Mouse (Mus musculus) forebrain, embryonic 12.5 days (tissue): Measurements from ENCODE around the gene Cyp27b1. TPM values are rescaled to one million over a fixed set of nuclear protein-coding genes. Genes with fewer than 3 reads are reported as not detected.
"Not testable (repeated sequence)": the region's sequence is repeated elsewhere in the genome, so short reads cannot be mapped to it uniquely, and the experiment has no call there.

Source experiments
- ATAC-seq: fragments of 200-750 bp; cut with Nextera tagmentation; 2 replicates; pipeline ENCODE4 v1.8.0; 2017; ENCODE audit warnings: moderate TSS enrichment; ENCODE audit not compliant: low FRiP score
- H3K27ac ChIP-seq: fragments of 300-500 bp; sonication (generic); 2 replicates; pipeline ENCODE4 v1.5.1; 2016; ENCODE audit warnings: mild to moderate bottlenecking
- H3K27me3 ChIP-seq: fragments of 300-500 bp; sonication (generic); 2 replicates; pipeline ENCODE4 v1.6.1; 2016; ENCODE audit warnings: mild to moderate bottlenecking
- H3K36me3 ChIP-seq: fragments of 300-500 bp; sonication (generic); replicated peaks from 2 replicates; pipeline ENCODE4 v1.6.1; 2016; ENCODE audit warnings: mild to moderate bottlenecking
- H3K4me1 ChIP-seq: fragments of 300-500 bp; sonication (generic); 2 replicates; pipeline ENCODE4 v1.6.1; 2016
- H3K4me2 ChIP-seq: fragments of 300-500 bp; sonication (generic); 2 replicates; pipeline ENCODE4 v1.6.1; 2016; ENCODE audit warnings: mild to moderate bottlenecking, moderate library complexity
- H3K4me3 ChIP-seq: fragments of 300-500 bp; sonication (generic); replicated peaks from 2 replicates; pipeline ENCODE4 v1.5.1; 2016; ENCODE audit warnings: mild to moderate bottlenecking
- H3K9ac ChIP-seq: fragments of 300-500 bp; sonication (generic); 2 replicates; pipeline ENCODE4 v1.6.1; 2016; ENCODE audit warnings: mild to moderate bottlenecking
- H3K9me3 ChIP-seq: fragments of 300-500 bp; sonication (generic); 2 replicates; pipeline ENCODE4 v1.6.1; 2016
- WGBS: fragments of 180-500 bp; shearing (Covaris S2); methylation state at CpG from one replicate; pipeline ENCODE4 v1.1.7; 2016; 5-methylcytosine and 5-hydroxymethylcytosine counted together
- polyA plus RNA-seq: library from polyadenylated mRNA; unstranded; fragments of >200 nt; fragmentation: Nextera tagmentation; extraction: Ambion mirVana; gene quantifications from 2 replicates; pipeline ENCODE4 v1.2.1, GENCODE M21; 2016

Cyp27b1 gene
- polyA plus RNA-seq, 1 experiment from 2014 or later = 0.10 TPM

DNA sequence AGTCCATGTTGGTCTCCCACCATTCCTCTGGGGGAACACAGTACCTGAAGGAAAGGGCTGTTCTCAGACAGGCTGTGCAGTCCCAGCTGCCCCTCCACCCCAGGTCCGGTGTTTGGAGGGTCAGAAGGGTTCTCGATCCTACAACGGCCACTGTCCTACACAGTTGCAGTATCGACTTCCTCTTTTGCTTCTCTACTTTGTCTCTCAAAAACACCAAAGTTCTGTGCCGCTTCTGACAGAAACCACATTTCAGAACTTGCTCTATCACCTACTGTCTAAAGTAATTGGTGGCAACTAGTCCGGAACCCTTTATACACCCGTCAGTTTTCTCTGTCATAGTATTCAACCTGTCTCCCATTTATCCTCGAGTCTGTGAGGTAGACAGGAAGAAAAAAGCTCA is 7.4 kb downstream of the Cyp27b1 start:
- 94% methylated on average over 8 of the region's 8 CpGs for WGBS
- no peak for ATAC-seq
- H3K9ac ChIP-seq = no peak overlapping the region
- peaks cover 42% of the 10 kb centered on the region for H3K36me3 ChIP-seq
- H3K4me1 ChIP-seq = peaks cover 26% of the 10 kb centered on the region
- no peaks in the 10 kb centered on the region for H3K9me3 ChIP-seq
- H3K27ac ChIP-seq = no peak overlapping the region
- no peak overlapping the region for H3K4me3 ChIP-seq
- H3K27me3 ChIP-seq = peaks cover 20% of the 10 kb centered on the region
- no peak overlapping the region for H3K4me2 ChIP-seq

DNA sequence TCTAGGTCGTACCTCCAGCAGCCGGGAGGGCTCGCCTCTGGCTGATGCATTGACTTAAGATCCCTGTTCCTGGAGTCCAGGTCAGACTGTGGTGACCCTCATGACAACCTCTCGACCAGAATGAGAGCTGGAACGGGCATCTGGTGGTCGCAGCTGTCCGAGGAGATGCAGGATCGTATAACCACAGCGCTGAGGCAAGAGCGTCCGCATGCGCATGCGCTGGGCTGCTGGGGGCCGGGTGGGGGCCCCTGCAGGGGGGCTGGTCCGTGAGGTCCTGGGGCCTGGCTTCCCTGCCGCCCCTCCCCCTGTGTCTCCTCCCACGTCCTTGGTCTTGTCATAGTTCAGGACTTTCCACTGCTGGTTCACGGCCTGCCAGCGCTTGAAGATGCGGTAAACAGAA is 8.4 kb downstream of the Cyp27b1 start:
- H3K27me3 ChIP-seq = peaks cover 9% of the 10 kb centered on the region

DNA sequence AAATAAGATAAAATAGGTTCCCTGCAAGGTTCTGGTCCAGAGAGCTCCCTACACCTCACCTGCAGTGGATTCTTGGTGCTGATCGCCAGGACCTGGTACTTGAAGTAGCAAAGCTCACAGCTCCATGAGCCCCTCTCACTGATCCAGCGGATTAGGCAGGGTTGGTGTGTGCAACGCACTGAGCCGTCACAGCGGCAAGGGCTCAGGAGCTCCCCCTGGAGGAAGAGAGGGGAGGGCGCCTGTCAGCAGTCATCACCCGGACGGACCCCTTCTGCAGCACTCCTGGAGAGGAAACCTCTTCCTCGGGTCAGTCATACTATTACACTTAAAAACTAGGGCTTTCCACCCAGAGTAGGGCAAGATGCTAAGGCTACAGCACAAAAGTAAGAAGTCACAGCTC is 10.1 kb downstream of the Cyp27b1 start:
- Histone ChIP-seq H3K36me3 (peaks cover 42% of the 10 kb centered on the region), H3K27me3 (no peaks in the 10 kb centered on the region; the same call in 1 of the 2 replicates), H3K27ac (no peak overlapping the region), H3K4me3 (peak overlapping the region; percentile 99), H3K9me3 (no peaks in the 10 kb centered on the region), H3K4me1 (peaks cover 45% of the 10 kb centered on the region), H3K9ac (peak overlapping the region; percentile 98; the same call in 1 of the 2 replicates), H3K4me2 (peak overlapping the region; percentile 96)
- peak; percentile 28 for ATAC-seq
- under 1% methylated on average over 9 of the region's 9 CpGs for WGBS

More for the DNA sequence above, 8.4 kb downstream of the Cyp27b1 start:
- Histone ChIP-seq H3K4me1 (peaks cover 35% of the 10 kb centered on the region), H3K4me3 (no peak overlapping the region), H3K4me2 (no peak overlapping the region), H3K36me3 (peaks cover 42% of the 10 kb centered on the region), H3K27ac (no peak overlapping the region), H3K9ac (no peak overlapping the region), H3K9me3 (no peaks in the 10 kb centered on the region)
- WGBS = 93% methylated on average over 20 of the region's 20 CpGs
- no peak for ATAC-seq

DNA sequence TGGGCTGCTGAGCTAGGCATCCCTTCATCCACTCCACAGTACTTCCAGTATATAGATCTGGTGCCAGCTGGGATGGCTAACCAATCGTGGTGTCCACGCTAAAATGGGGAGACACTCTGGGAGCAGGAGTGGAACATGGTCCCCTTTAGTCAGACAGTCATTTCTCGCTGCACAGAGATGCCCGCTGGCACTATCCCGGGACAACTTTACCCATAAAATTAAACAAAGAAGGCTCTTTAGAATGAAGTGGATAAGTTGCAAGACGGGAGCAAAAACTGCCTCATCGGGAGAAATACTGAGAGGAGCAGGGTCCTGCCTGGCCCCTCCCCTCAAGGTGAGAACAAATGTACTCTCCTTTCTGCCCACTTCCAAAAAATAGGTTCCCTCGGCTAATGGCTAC is 10.7 kb downstream of the Cyp27b1 start:
- H3K27me3 ChIP-seq = no peaks in the 10 kb centered on the region; the same call in 1 of the 2 replicates
- peaks cover 39% of the 10 kb centered on the region for H3K36me3 ChIP-seq
- WGBS = 5% methylated on average over 8 of the region's 8 CpGs
- H3K9me3 ChIP-seq = no peaks in the 10 kb centered on the region
- H3K4me1 ChIP-seq = peaks cover 45% of the 10 kb centered on the region
- ATAC-seq = no peak
- peak overlapping the region; percentile 96 for H3K4me2 ChIP-seq
- H3K9ac ChIP-seq = peak overlapping the region; percentile 98
- peak overlapping the region; percentile 27; the same call in 1 of the 2 replicates for H3K27ac ChIP-seq
- H3K4me3 ChIP-seq = peak overlapping the region; percentile 99

DNA sequence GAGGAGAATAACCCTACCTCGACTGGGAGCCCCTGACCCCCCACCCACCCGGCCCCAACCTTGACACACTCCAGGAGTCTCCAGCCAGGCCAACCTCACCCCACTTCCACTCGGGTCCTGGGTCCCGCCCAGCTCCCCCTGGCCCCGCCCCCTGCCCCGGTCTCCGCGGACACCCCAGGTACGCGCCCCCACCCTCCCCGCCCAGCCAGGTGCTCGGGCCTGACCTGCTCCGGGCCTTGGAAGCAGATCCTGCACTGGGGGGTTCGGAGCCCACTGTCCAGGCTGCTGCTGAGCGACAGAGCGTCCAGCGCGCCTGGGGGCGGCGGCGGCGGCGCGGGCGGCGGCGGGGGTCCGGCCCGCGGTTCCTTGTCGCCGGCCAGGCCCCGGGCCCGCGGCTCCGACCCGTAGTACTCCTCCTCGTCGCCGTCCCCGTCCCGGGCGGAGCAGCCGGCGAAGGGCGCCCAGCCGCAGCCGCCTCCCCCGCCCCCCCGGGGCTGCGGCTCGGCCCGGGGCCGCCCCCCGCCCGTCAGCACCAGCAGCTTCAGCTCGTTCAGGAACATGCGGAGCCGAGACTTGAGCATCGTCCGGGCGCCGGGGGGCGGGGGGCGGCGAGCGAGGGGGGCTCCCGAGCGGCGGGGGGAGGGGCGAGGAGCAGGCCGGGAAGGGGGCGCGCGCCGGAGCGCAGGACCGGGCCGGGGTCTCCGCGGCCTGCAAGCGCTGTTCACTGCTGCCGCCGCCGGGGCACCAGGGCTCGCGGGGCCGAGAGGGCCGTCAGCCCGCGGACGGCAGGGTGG is 11.3 kb downstream of the Cyp27b1 start:
- Histone ChIP-seq H3K27me3 (no peaks in the 10 kb centered on the region; the same call in 1 of the 2 replicates), H3K4me1 (peaks cover 45% of the 10 kb centered on the region), H3K27ac (peak overlapping the region; percentile 97), H3K36me3 (peaks cover 32% of the 10 kb centered on the region), H3K9ac (peak overlapping the region; percentile 98), H3K4me3 (peak overlapping the region; percentile 99), H3K9me3 (no peaks in the 10 kb centered on the region), H3K4me2 (peak overlapping the region; percentile 96)
- under 1% methylated on average over 61 of the region's 92 CpGs for WGBS
- peak; percentile 15 for ATAC-seq

DNA sequence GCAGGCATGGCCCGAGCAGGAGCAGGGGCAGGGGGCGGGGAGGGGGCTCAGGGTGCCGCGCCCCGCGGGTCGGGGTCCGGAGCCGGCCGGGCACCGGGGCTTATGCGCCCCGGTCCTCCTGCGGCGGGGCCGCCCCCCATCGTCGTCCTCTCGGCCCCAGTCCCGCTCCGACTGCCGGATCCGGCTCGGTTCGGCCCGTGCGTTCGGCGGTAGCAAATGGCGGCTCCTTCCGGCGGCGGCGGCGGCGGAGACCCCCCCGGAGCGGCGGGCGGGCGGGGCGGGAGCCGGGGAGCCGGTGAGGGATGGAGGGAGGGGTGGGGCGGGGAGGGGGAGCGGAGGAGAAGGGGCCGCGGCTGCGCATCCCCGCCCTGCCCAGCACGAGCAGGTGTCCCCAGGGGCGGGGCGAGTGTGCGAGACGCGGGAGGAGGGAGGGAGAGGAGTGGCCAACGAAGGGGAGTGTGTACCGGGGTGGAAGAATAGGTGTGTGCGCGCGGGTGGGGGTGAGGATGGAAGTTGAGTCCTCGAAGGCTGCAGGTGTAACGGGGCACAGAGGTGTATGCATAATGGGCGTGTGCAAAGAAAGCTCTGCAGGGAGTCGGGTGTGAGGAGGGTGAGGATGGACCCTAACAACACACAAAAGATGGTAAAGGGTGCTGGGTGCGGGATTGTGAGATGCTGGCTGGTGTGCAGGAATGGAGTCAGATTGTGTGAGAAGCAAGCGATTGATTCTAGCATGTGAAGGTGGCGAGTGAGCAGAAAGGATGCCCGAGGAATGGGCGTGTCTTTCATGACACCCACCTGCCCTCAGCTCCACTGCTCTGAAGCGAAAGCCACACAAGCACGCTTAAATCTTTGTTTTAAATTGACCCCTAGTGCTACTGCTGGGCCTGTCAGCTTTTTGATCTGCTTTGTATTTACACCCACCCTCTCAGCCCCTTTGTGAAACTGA is 12.2 kb downstream of the Cyp27b1 start, which contains the start of gene March9:
March9 (minus strand) TSS at position 217 of the 949 bp plus-strand sequence.
- Histone ChIP-seq H3K27me3 (no peaks in the 10 kb centered on the region; the same call in 1 of the 2 replicates), H3K4me2 (peak within 1 kb of the TSS; percentile 96), H3K36me3 (peaks cover 32% of the 10 kb centered on the region), H3K4me1 (peaks cover 52% of the 10 kb centered on the region), H3K27ac (peak within 1 kb of the TSS; percentile 97), H3K9ac (peak within 1 kb of the TSS; percentile 98), H3K9me3 (no peaks in the 10 kb centered on the region), H3K4me3 (peak within 1 kb of the TSS; percentile 99)
- peak; percentile 54 for ATAC-seq
- WGBS = under 1% methylated on average over 67 of the region's 72 CpGs

DNA sequence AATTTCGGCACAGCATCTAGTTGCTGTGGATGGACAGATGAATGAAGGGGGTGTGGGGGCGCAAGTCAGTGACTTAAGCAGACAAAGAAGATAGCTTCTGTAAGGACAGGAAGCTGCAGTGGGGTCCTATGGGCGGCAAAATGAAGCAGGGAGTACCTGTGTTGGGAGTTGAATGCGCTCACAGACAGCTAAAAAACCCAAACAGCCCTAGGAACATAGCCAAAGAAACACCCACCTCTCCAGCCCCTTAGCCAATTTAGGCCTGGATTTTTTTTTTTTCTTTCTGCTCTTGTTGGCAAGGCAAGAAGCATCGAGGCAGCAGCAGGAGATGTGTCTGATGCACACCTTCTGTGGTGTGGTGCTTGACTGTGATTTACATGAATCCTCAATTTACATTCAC is 13.0 kb downstream of the Cyp27b1 start:
- H3K27ac ChIP-seq = peak overlapping the region; percentile 97
- peaks cover 56% of the 10 kb centered on the region for H3K4me1 ChIP-seq

DNA sequence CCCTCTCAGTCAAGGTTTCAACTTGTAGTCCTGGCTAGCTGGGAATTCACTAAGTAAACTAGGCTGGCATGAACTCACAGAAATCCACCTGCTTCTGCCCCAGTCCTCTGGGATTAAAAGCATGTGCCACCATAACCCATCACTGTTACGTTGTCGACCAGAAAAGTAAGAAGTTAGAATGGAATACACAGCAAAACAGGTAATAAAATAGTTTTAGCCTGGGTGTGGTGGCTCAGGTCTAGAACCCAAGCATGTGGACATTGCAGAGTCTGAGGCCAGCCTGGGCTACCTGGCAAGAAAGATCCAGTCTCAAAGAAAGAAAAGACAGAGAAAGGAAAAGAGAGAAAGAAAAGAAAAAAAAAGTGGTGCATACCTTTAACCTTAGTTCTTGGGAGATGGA is 13.5 kb downstream of the Cyp27b1 start:
- ATAC-seq = no peak
- Histone ChIP-seq H3K27me3 (no peaks in the 10 kb centered on the region; the same call in 1 of the 2 replicates), H3K9ac (0 out of 2 replicates have a peak overlapping the region, but pooled peaks have one; percentile 98), H3K4me3 (no peak overlapping the region), H3K4me1 (peaks cover 57% of the 10 kb centered on the region), H3K4me2 (peak overlapping the region; percentile 96; the same call in 1 of the 2 replicates), H3K27ac (peak overlapping the region; percentile 97), H3K36me3 (peaks cover 32% of the 10 kb centered on the region), H3K9me3 (no peaks in the 10 kb centered on the region)
- 75% methylated on average over 2 of the region's 2 CpGs for WGBS

More for the DNA sequence above, 13.0 kb downstream of the Cyp27b1 start:
- no peak for ATAC-seq
- WGBS = 16% methylated on average over 5 of the region's 5 CpGs
- Histone ChIP-seq H3K36me3 (peaks cover 32% of the 10 kb centered on the region), H3K9ac (peak overlapping the region; percentile 98; the same call in 1 of the 2 replicates), H3K4me2 (peak overlapping the region; percentile 96), H3K4me3 (peak overlapping the region; percentile 99), H3K9me3 (no peaks in the 10 kb centered on the region), H3K27me3 (no peaks in the 10 kb centered on the region; the same call in 1 of the 2 replicates)

DNA sequence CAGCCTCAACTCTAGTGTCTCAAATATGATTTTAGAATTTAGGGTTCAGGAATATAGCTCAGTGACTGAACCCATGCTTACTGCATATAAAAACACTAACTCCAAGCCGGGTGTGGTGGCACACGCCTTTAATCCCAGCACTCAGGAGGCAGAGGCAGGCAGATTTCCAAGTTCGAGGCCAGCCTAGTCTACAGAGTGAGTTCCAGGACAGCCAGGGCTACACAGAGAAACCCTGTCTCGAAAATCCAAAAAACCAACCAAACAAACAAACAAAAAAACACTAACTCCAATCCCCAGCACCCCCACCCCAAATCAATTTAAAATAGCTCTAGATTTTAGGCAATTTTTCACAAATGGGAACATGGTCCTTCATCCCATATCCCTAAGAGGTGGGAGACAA is 14.1 kb downstream of the Cyp27b1 start:
- Histone ChIP-seq H3K36me3 (peaks cover 33% of the 10 kb centered on the region), H3K4me1 (peaks cover 60% of the 10 kb centered on the region)
- not testable (repeated sequence) for H3K9ac ChIP-seq, H3K4me3 ChIP-seq, H3K27me3 ChIP-seq, H3K9me3 ChIP-seq, ATAC-seq, H3K27ac ChIP-seq, H3K4me2 ChIP-seq
- WGBS = 96% methylated on average over 4 of the region's 4 CpGs

DNA sequence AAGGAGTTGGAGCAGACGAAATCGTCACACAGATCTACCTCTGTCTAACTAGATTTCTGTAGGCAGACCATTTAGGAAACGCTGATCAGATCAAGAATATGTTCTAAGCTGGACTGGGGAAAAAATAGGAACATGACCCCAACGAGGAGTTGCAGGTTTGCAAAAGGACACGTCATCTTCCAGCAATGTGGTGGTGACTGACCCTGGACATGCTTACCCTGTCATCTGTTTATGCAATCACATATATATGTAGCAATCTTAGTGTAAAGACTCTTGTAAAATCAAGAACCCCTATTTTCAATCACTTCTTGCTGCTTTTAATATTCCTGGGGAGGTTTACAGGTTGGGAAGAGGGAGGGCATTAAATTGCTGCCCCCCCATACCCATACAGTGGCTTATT is 14.5 kb downstream of the Cyp27b1 start:
- peaks cover 33% of the 10 kb centered on the region for H3K36me3 ChIP-seq
- no peak overlapping the region for H3K9ac ChIP-seq
- H3K4me3 ChIP-seq = no peak overlapping the region
- no peak overlapping the region for H3K27ac ChIP-seq
- no peak for ATAC-seq
- peaks cover 57% of the 10 kb centered on the region for H3K4me1 ChIP-seq
- no peak overlapping the region for H3K4me2 ChIP-seq
- no peaks in the 10 kb centered on the region for H3K9me3 ChIP-seq
- H3K27me3 ChIP-seq = no peaks in the 10 kb centered on the region; the same call in 1 of the 2 replicates
- 83% methylated on average over 5 of the region's 5 CpGs for WGBS

DNA sequence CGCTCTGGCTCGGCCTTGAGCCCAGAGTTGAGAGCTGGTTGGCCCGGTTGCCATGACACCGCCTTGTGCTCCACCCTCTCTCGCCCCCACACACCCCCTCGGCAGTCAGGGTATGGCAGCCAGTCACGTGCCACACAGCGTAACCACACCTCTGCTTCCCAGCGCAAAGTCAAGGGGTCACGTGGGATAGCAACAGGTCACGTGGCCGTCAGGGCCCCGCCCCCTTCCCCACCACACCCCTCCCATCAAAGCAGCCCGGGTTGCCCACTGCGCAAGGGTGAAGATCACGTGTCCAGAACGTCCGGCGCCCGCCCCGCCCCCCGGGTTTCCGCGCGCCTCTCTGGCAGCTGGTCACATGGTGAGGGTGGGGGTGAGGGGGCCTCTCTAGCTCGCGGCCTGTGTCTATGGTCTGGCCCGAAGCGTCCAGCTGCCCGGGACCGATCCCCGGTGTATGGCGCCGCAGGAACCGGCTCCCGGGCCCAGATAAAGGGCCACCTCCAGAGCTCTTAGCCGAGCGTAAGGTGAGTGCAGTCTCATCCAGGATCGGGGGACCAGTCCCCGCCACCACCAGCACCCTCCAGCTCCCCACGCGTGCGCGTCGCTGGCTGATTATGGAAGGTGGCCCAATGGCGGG is 15.3 kb downstream of the Cyp27b1 start, which contains the start of gene Cdk4:
Cdk4 (plus strand) TSS at position 296 of the 634 bp plus-strand sequence.
- peak; percentile 93 for ATAC-seq
- Histone ChIP-seq H3K9me3 (no peaks in the 10 kb centered on the region), H3K27me3 (no peaks in the 10 kb centered on the region), H3K4me3 (peak within 1 kb of the TSS; percentile 76), H3K4me2 (peak within 1 kb of the TSS; percentile 82), H3K4me1 (peaks cover 57% of the 10 kb centered on the region), H3K9ac (peak within 1 kb of the TSS; percentile 99), H3K36me3 (peaks cover 39% of the 10 kb centered on the region), H3K27ac (peak within 1 kb of the TSS; percentile 94)
- under 1% methylated on average over 46 of the region's 46 CpGs for whole genome bisulfite sequencing
